Mouse (Mus musculus): ENCODE results near the gene Alpk1. TPM values are rescaled to one million over a fixed set of nuclear protein-coding genes. Genes with fewer than 3 reads are reported as not detected.

The Alpk1 gene
- polyA plus RNA-seq, 1 experiment from 2014 or later: 1.2 TPM

- peaks cover 6% of the 10 kb centered on the region; the same call in 1 of the 2 replicates for H3K4me1 ChIP-seq (replicated peaks; ENCODE audit: control insufficient read depth, insufficient read depth, low read length)
- WGBS: 84% methylated on average over 7 of the region's 7 CpGs
Measured at GRCm38 (mm10) chr3:127793022-127793421, 12.7 kb upstream of the Alpk1 start.

GRCm38 (mm10) chr3:127791595-127792561 lies 11.6 kb upstream of the Alpk1 start:
- 60% methylated on average over 4 of the region's 4 CpGs for WGBS
- no peak overlapping the region for H3K9ac ChIP-seq (ENCODE audit: low read depth, low read length)
- no peak overlapping the region for H3K4me3 ChIP-seq (ENCODE audit: low read depth, low read length)
- H3K4me2 ChIP-seq (replicated peaks; ENCODE audit: low read depth, low read length): no peak overlapping the region
- peaks cover 19% of the 10 kb centered on the region for H3K27me3 ChIP-seq (ENCODE audit: control insufficient read depth, insufficient read depth, low read length)
- no peaks in the 10 kb centered on the region for H3K36me3 ChIP-seq (ENCODE audit: control insufficient read depth, insufficient read depth, low read length)
- no peak for DNase-seq (ENCODE audit: low spot score)
- no peak overlapping the region for H3K27ac ChIP-seq (ENCODE audit: low read depth, low read length)
- peaks cover 6% of the 10 kb centered on the region; the same call in 1 of the 2 replicates for H3K4me1 ChIP-seq (replicated peaks; ENCODE audit: control insufficient read depth, insufficient read depth, low read length)
- no peaks in the 10 kb centered on the region for H3K9me3 ChIP-seq (ENCODE audit: control insufficient read depth, low read length)
- no peak for ATAC-seq (ENCODE audit: low FRiP score)

More at GRCm38 (mm10) chr3:127793022-127793421, 12.7 kb upstream of the Alpk1 start:
- Histone ChIP-seq H3K27ac (ENCODE audit: low read depth, low read length) (no peak overlapping the region), H3K4me3 (ENCODE audit: low read depth, low read length) (no peak overlapping the region), H3K36me3 (ENCODE audit: control insufficient read depth, insufficient read depth, low read length) (no peaks in the 10 kb centered on the region), H3K4me2 (replicated peaks; ENCODE audit: low read depth, low read length) (no peak overlapping the region), H3K9ac (ENCODE audit: low read depth, low read length) (no peak overlapping the region), H3K9me3 (ENCODE audit: control insufficient read depth, low read length) (no peaks in the 10 kb centered on the region), H3K27me3 (ENCODE audit: control insufficient read depth, insufficient read depth, low read length) (peaks cover 19% of the 10 kb centered on the region)
- ATAC-seq (ENCODE audit: low FRiP score): no peak
- no peak for DNase-seq (ENCODE audit: low spot score)

GRCm38 (mm10) chr3:127791056-127791483 lies 10.7 kb upstream of the Alpk1 start:
- peaks cover 6% of the 10 kb centered on the region; the same call in 1 of the 2 replicates for H3K4me1 ChIP-seq (replicated peaks; ENCODE audit: control insufficient read depth, insufficient read depth, low read length)
- no peak overlapping the region for H3K27ac ChIP-seq (ENCODE audit: low read depth, low read length)
- peak; percentile 48 for DNase-seq (ENCODE audit: low spot score)

GRCm38 (mm10) chr3:127790234-127791055 lies 10.1 kb upstream of the Alpk1 start:
- Histone ChIP-seq H3K27me3 (ENCODE audit: control insufficient read depth, insufficient read depth, low read length) (peaks cover 19% of the 10 kb centered on the region), H3K27ac (ENCODE audit: low read depth, low read length) (no peak overlapping the region), H3K9ac (ENCODE audit: low read depth, low read length) (peak overlapping the region; percentile 53), H3K4me2 (replicated peaks; ENCODE audit: low read depth, low read length) (peak overlapping the region; percentile 98), H3K36me3 (ENCODE audit: control insufficient read depth, insufficient read depth, low read length) (no peaks in the 10 kb centered on the region), H3K4me3 (ENCODE audit: low read depth, low read length) (peak overlapping the region; percentile 51), H3K4me1 (replicated peaks; ENCODE audit: control insufficient read depth, insufficient read depth, low read length) (peaks cover 6% of the 10 kb centered on the region; the same call in 1 of the 2 replicates), H3K9me3 (ENCODE audit: control insufficient read depth, low read length) (no peaks in the 10 kb centered on the region)
- WGBS: under 1% methylated on average over 34 of the region's 36 CpGs
- ATAC-seq (ENCODE audit: low FRiP score): peak; percentile 71
- DNase-seq (ENCODE audit: low spot score): peak; percentile 64

More at GRCm38 (mm10) chr3:127791056-127791483, 10.7 kb upstream of the Alpk1 start:
- under 1% methylated on average over 15 of the region's 15 CpGs for WGBS
- H3K9me3 ChIP-seq (ENCODE audit: control insufficient read depth, low read length): no peaks in the 10 kb centered on the region
- peaks cover 19% of the 10 kb centered on the region for H3K27me3 ChIP-seq (ENCODE audit: control insufficient read depth, insufficient read depth, low read length)
- peak overlapping the region; percentile 53; the same call in 1 of the 2 replicates for H3K9ac ChIP-seq (ENCODE audit: low read depth, low read length)
- H3K4me2 ChIP-seq (replicated peaks; ENCODE audit: low read depth, low read length): peak overlapping the region; percentile 98
- no peak for ATAC-seq (ENCODE audit: low FRiP score)
- H3K36me3 ChIP-seq (ENCODE audit: control insufficient read depth, insufficient read depth, low read length): no peaks in the 10 kb centered on the region
- H3K4me3 ChIP-seq (ENCODE audit: low read depth, low read length): peak overlapping the region; percentile 51

GRCm38 (mm10) chr3:127789500-127790191 lies 9.3 kb upstream of the Alpk1 start, which contains the start of gene Tifa:
Gene Tifa (plus strand): TSS chr3:127789805.
- Histone ChIP-seq H3K27me3 (ENCODE audit: control insufficient read depth, insufficient read depth, low read length) (peaks cover 19% of the 10 kb centered on the region), H3K9me3 (ENCODE audit: control insufficient read depth, low read length) (no peaks in the 10 kb centered on the region), H3K4me1 (replicated peaks; ENCODE audit: control insufficient read depth, insufficient read depth, low read length) (peaks cover 6% of the 10 kb centered on the region; the same call in 1 of the 2 replicates), H3K4me3 (ENCODE audit: low read depth, low read length) (peak within 1 kb of the TSS; percentile 51), H3K9ac (ENCODE audit: low read depth, low read length) (peak within 1 kb of the TSS; percentile 53), H3K36me3 (ENCODE audit: control insufficient read depth, insufficient read depth, low read length) (no peaks in the 10 kb centered on the region), H3K27ac (ENCODE audit: low read depth, low read length) (no peak within 1 kb of the TSS), H3K4me2 (replicated peaks; ENCODE audit: low read depth, low read length) (peak within 1 kb of the TSS; percentile 98)
- under 1% methylated on average over 44 of the region's 44 CpGs for WGBS
- DNase-seq (ENCODE audit: low spot score) (peak; percentile 67), ATAC-seq (ENCODE audit: low FRiP score) (peak; percentile 66)

- peaks cover 6% of the 10 kb centered on the region; the same call in 1 of the 2 replicates for H3K4me1 ChIP-seq (replicated peaks; ENCODE audit: control insufficient read depth, insufficient read depth, low read length)
- H3K9me3 ChIP-seq (ENCODE audit: control insufficient read depth, low read length): no peaks in the 10 kb centered on the region
- peak; percentile 12 for DNase-seq (ENCODE audit: low spot score)
- WGBS: 13% methylated on average over 8 of the region's 8 CpGs
- no peak for ATAC-seq (ENCODE audit: low FRiP score)
- H3K4me3 ChIP-seq (ENCODE audit: low read depth, low read length): no peak overlapping the region; the same call in 1 of the 2 replicates
- H3K27ac ChIP-seq (ENCODE audit: low read depth, low read length): no peak overlapping the region
- no peaks in the 10 kb centered on the region for H3K36me3 ChIP-seq (ENCODE audit: control insufficient read depth, insufficient read depth, low read length)
- H3K9ac ChIP-seq (ENCODE audit: low read depth, low read length): no peak overlapping the region
- no peak overlapping the region for H3K4me2 ChIP-seq (replicated peaks; ENCODE audit: low read depth, low read length)
- H3K27me3 ChIP-seq (ENCODE audit: control insufficient read depth, insufficient read depth, low read length): peaks cover 19% of the 10 kb centered on the region
Measured at GRCm38 (mm10) chr3:127788919-127789318, 8.6 kb upstream of the Alpk1 start.

- H3K4me1 ChIP-seq (replicated peaks; ENCODE audit: control insufficient read depth, insufficient read depth, low read length): peaks cover 6% of the 10 kb centered on the region; the same call in 1 of the 2 replicates
- H3K9me3 ChIP-seq (ENCODE audit: control insufficient read depth, low read length): no peaks in the 10 kb centered on the region
- H3K27me3 ChIP-seq (ENCODE audit: control insufficient read depth, insufficient read depth, low read length): peaks cover 19% of the 10 kb centered on the region
- H3K4me2 ChIP-seq (replicated peaks; ENCODE audit: low read depth, low read length): no peak overlapping the region
- DNase-seq (ENCODE audit: low spot score): no peak
- ATAC-seq (ENCODE audit: low FRiP score): no peak
- H3K27ac ChIP-seq (ENCODE audit: low read depth, low read length): no peak overlapping the region
- H3K4me3 ChIP-seq (ENCODE audit: low read depth, low read length): no peak overlapping the region
- 45% methylated on average over 7 of the region's 7 CpGs for WGBS
- no peaks in the 10 kb centered on the region for H3K36me3 ChIP-seq (ENCODE audit: control insufficient read depth, insufficient read depth, low read length)
- no peak overlapping the region for H3K9ac ChIP-seq (ENCODE audit: low read depth, low read length)
Measured at GRCm38 (mm10) chr3:127788038-127788437, 7.7 kb upstream of the Alpk1 start.

- H3K9me3 ChIP-seq (ENCODE audit: control insufficient read depth, low read length): no peaks in the 10 kb centered on the region
- DNase-seq (ENCODE audit: low spot score) (no peak), ATAC-seq (ENCODE audit: low FRiP score) (no peak)
- peaks cover 6% of the 10 kb centered on the region; the same call in 1 of the 2 replicates for H3K4me1 ChIP-seq (replicated peaks; ENCODE audit: control insufficient read depth, insufficient read depth, low read length)
- no peak overlapping the region for H3K9ac ChIP-seq (ENCODE audit: low read depth, low read length)
- H3K27ac ChIP-seq (ENCODE audit: low read depth, low read length): no peak overlapping the region
- H3K27me3 ChIP-seq (ENCODE audit: control insufficient read depth, insufficient read depth, low read length): peaks cover 19% of the 10 kb centered on the region
- no peak overlapping the region for H3K4me3 ChIP-seq (ENCODE audit: low read depth, low read length)
- H3K36me3 ChIP-seq (ENCODE audit: control insufficient read depth, insufficient read depth, low read length): no peaks in the 10 kb centered on the region
- no peak overlapping the region for H3K4me2 ChIP-seq (replicated peaks; ENCODE audit: low read depth, low read length)
Measured at GRCm38 (mm10) chr3:127787032-127787431, 6.7 kb upstream of the Alpk1 start.
